Mouse (Mus musculus): Measurements from ENCODE around the gene Dgcr6.
"Not testable (repeated sequence)": the region's sequence is repeated elsewhere in the genome, so short reads cannot be mapped to it uniquely, and the experiment has no call there.

Gene Dgcr6

DNA sequence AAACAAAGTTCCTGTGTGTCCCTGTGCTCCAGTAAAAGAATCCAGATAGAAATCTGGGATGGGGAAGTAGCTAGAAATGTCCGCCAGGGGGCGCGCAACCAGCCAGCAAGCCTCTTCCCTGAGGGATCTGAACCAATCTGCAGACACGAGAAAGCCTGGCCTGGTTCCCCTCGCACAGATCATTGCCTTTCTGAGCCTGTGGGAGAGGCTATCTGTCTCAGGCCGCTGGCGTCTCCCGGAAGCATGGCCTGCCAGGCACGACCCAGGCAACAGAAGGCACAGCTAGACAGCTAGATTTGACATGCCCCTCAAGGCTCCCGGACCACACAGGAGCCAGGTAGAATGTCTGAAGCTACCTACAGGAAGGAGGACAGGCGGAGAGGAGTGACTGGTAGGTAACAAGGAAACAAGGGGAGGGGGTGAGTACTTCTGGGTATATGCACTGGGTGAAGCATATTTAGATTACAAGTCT, at the start of gene Dgcr6:
Gene Dgcr6, plus strand, starts transcription at position 130 of the 472 bp plus-strand sequence.
- CTCF ChIA-PET, result interaction anchor here (0.5 to 4.6 kb wide), 52 partner anchors 9 to 728 kb away, joined by 3 to 53 read pairs (median 4); partner anchors contain the start of genes Slc25a1 (in 2 of the 4), Gm20518 (in 1 of the 4) and Med15 (in 1 of the 4)
- POLR2A ChIA-PET, result interaction anchor here in 3 of 4 experiments (0.6 to 2.5 kb wide), 17 partner anchors 9 to 577 kb away, joined by 3 to 15 read pairs (median 3); partner anchors contain the start of genes Slc25a1 (in 2 of the 3), Gm20518 (in 1 of the 3), Gsc2 (in 1 of the 3) and Prodh (in 1 of the 3)

- CTCF ChIA-PET, result interaction anchor here in 1 of 4 experiments (0.6 kb wide), 1 partner anchor 76 kb away, joined by 14 read pairs; no protein-coding TSS in a partner anchor
Observed at GRCm38 (mm10) chr16:18004589-18004988, 48.1 kb upstream of the Dgcr6 start.

DNA sequence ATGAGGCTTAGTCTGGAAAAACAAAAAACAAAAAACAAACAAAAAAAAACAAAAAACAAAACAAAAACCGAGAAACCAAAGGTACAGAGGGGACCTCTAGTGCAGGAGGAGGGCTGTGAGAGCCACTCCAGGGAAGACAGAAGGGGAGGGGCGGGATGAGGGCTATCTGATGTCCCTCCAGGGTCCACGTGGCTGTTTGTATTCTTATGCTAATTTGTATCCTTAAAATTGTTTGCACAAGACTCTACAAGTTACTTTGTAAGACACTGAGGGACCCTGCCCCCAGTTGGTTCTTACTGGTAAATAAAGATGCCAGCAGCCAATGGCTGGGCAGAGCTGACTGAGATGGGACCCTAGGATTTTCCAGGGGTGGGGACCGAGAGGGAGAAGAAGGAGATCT, 45.6 kb upstream of the Dgcr6 start:
- CTCF ChIA-PET, result interaction anchor here in 3 of 4 experiments (0.6 to 1.5 kb wide), 4 partner anchors 11 to 951 kb away, joined by 3 to 5 read pairs (median 3); no protein-coding TSS in a partner anchor
- POLR2A ChIA-PET, result interaction anchor here in 2 of 4 experiments (0.7 to 5.3 kb wide), 23 partner anchors 10 to 239 kb away, joined by 3 to 27 read pairs (median 5); partner anchors contain the start of genes Slc25a1 (in 2 of the 2) and Gm20518 (in 1 of the 2)

More at GRCm38 (mm10) chr16:18004589-18004988, 48.1 kb upstream of the Dgcr6 start:
- POLR2A ChIA-PET, result interaction anchor here in 3 of 4 experiments (0.6 to 1.9 kb wide), 5 partner anchors 15 to 76 kb away, joined by 3 to 8 read pairs (median 7); no protein-coding TSS in a partner anchor

- ChIA-PET POLR2A (interaction anchor here in 3 of 4 experiments (0.6 to 5.3 kb wide), 4 partner anchors 62 to 221 kb away, joined by 3 to 27 read pairs (median 4); partner anchors contain the start of gene Slc25a1 (in 2 of the 3)), CTCF (no interaction called here)
Observed at GRCm38 (mm10) chr16:18011101-18011500, 41.6 kb upstream of the Dgcr6 start.

DNA sequence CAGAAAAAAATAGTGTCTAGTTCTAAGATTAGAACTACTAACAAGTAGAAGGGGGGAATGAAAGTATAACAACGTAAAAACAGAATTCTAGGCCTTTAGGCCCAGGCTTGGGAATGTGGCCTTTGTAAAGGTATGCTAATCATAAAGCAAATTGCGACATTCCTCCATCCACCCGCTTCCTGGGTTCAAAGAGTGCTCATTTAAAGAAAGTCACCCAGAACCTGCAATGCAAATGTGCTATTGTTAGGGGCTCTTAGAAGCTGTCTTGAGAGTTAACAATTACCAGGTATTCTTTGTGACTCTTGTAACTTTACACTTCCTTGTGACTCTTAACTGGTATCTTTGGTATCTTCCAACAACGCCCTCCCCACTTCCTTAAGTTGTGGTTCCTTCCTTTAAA, 36.2 kb upstream of the Dgcr6 start:
- CTCF ChIA-PET, result not testable (repeated sequence)
- POLR2A ChIA-PET, result interaction anchor here in 2 of 4 experiments (0.6 to 2.3 kb wide), 5 partner anchors 9 to 360 kb away, joined by 3 to 20 read pairs (median 4); partner anchors contain the start of genes Slc25a1 (in 2 of the 2) and Gm20518 (in 1 of the 2)

DNA sequence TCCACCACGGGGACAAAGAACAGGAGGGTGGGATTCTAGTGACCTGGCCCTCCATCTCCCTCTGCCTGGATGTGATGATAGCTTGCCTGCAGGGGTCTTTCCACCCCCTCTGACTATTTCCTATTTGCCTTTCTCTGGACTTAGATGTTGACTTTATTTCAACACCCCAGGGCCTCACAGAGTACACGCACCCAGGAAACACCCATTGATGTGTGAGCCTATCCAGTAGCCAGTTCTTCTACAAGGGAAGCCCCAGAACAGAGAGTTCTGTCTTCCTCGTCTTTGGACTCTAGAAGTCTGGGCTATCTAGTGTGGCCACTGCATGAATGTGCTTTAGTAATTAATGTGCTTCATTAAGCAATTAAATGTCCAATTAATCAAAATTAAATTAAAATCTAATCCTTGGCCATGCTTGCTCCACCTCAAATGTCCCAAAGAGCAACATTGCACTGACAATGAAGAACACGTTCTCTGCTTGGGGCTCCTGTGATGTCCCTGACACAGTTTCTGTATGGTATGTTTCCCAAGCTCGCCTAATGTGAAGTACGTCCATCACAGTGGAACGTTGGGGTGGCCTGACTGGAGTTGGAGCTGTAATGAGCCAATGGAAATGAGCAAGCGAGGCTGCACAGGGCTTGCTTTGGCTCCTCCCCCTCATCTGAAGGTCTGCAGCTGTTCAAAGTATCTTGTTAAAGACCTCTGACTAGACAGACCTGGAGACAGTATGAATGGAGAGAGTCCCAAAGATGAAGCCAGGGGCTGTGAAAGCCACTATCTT, 29.7 kb upstream of the Dgcr6 start:
- POLR2A ChIA-PET, result interaction anchor here in 2 of 4 experiments (0.9 to 1.7 kb wide), 8 partner anchors 15 to 131 kb away, joined by 3 to 8 read pairs (median 3); partner anchors contain the start of genes Slc25a1 (in 2 of the 2) and Gm20518 (in 1 of the 2)
- CTCF ChIA-PET, result no interaction called here

- POLR2A ChIA-PET, result interaction anchor here in 2 of 4 experiments (0.7 to 1.6 kb wide), 5 partner anchors 9 to 99 kb away, joined by 3 to 6 read pairs (median 4); partner anchors contain the start of gene Slc25a1 (in 2 of the 2)
- CTCF ChIA-PET, result interaction anchor here in 2 of 4 experiments (0.6 to 1.8 kb wide), 2 partner anchors 9 to 309 kb away, joined by 5 to 7 read pairs; no protein-coding TSS in a partner anchor
Observed at GRCm38 (mm10) chr16:18027371-18027770, 25.3 kb upstream of the Dgcr6 start.

GRCm38 (mm10) chr16:18031752-18032151, 20.9 kb upstream of the Dgcr6 start:
- ChIA-PET CTCF (interaction anchor here in 2 of 4 experiments (0.8 to 1.1 kb wide), 4 partner anchors 16 to 179 kb away, joined by 3 to 4 read pairs (median 3); no protein-coding TSS in a partner anchor), POLR2A (interaction anchor here in 1 of 4 experiments (1.1 kb wide), 1 partner anchor 103 kb away, joined by 3 read pairs; no protein-coding TSS in a partner anchor)

DNA sequence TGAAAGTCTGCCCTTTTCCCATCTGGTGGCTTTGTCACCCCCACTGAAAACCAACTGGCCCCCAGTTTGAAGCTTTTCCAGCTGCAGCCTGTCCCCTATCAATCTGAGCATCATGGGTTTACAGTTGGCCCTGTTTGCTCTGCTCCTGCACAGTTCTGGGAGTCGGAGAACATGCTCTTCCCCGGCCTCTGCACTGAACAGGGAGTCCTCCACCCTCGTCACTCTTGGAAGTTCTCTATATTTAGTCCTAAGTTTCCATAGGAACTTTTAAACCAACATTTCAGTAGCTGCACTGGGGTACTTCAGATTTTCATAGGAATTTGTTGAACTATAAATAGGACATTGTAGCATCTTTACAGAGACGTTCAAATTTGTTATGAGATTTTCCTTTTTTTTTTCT, 19.4 kb upstream of the Dgcr6 start:
- POLR2A ChIA-PET, result no interaction called here
- CTCF ChIA-PET, result no interaction called here

GRCm38 (mm10) chr16:18034286-18034685, 18.4 kb upstream of the Dgcr6 start:
- CTCF ChIA-PET, result interaction anchor here in 1 of 4 experiments (0.9 to 1.3 kb wide), 3 partner anchors 13 to 176 kb away, joined by 3 read pairs; partner anchors contain the start of gene Slc25a1
- POLR2A ChIA-PET, result no interaction called here

DNA sequence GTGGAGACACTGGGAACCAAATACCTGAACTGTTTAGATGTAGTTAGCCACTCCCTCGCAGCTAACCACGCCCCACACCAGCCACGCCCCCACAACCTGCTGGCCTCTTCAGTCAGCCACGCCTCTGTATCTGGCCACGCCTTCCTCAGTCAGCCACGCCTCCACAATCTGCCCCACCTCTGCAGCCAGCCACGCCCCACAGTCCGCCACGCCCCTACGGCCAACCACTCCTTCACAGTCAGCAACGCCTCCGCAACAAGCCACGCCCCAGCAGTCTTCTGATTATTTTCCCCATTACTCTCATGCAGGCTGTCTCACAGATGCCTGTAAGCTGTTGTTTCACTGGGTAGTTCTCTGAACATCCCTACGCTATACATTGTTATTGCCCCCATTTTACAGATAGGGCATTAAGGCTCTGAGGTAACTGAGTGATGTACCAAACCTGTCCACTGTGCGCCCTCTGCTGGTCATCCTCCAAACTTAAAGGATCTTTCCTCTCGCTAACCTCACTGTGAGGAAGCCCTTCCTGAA, 16.2 kb upstream of the Dgcr6 start:
- CTCF ChIA-PET, result interaction anchor here (0.5 to 3.1 kb wide), 25 partner anchors 9 to 595 kb away, joined by 3 to 12 read pairs (median 4); partner anchors contain the start of genes Dgcr6 (in 2 of the 4), Gm20518 (in 2 of the 4) and Slc25a1 (in 2 of the 4)
- POLR2A ChIA-PET, result interaction anchor here in 3 of 4 experiments (0.6 to 3.0 kb wide), 23 partner anchors 9 to 212 kb away, joined by 3 to 34 read pairs (median 4); partner anchors contain the start of genes Slc25a1 (in 2 of the 3), Gm20518 (in 1 of the 3), Ranbp1 (in 1 of the 3) and Trmt2a (in 1 of the 3)

GRCm38 (mm10) chr16:18037025-18037424, 15.6 kb upstream of the Dgcr6 start:
- ChIA-PET POLR2A (interaction anchor here in 2 of 4 experiments (0.8 to 3.0 kb wide), 10 partner anchors 11 to 114 kb away, joined by 3 to 34 read pairs (median 6); partner anchors contain the start of gene Slc25a1 (in 2 of the 2)), CTCF (interaction anchor here in 2 of 4 experiments (1.1 to 3.1 kb wide), 4 partner anchors 11 to 108 kb away, joined by 6 to 12 read pairs (median 10); no protein-coding TSS in a partner anchor)

DNA sequence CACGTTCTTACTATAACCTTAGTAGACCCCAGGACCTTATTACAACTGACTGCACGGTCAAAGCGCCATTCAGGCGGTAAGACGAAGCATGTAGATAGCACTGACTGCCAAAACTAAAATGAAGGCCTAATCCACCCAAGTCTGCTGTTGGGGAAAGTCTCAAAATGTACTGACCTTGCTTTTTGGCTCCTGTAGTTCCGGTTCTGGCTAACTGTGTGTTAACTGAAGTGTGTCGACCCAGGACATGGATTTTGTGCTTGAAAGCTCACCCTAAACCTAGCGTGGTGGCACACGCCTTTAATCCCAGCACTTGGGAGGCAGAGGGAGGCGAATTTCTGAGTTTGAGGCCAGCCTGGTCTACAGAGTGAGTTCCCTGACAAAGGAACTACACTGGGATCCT, 7.7 kb upstream of the Dgcr6 start:
- ChIA-PET POLR2A (interaction anchor here in 1 of 4 experiments (1.6 kb wide), 1 partner anchor 116 kb away, joined by 4 read pairs; no protein-coding TSS in a partner anchor), CTCF (no interaction called here)

GRCm38 (mm10) chr16:18047660-18048059, 5.0 kb upstream of the Dgcr6 start:
- CTCF ChIA-PET, result interaction anchor here (0.6 to 2.4 kb wide), 58 partner anchors 10 to 692 kb away, joined by 3 to 22 read pairs (median 3); partner anchors contain the start of genes Ess2 (in 3 of the 4), Gm20518 (in 2 of the 4) and Slc25a1 (in 2 of the 4)
- POLR2A ChIA-PET, result interaction anchor here in 3 of 4 experiments (0.6 to 2.1 kb wide), 29 partner anchors 9 to 260 kb away, joined by 3 to 13 read pairs (median 4); partner anchors contain the start of genes Slc25a1 (in 3 of the 3), Gm20518 (in 2 of the 3) and Prodh (in 1 of the 3)

DNA sequence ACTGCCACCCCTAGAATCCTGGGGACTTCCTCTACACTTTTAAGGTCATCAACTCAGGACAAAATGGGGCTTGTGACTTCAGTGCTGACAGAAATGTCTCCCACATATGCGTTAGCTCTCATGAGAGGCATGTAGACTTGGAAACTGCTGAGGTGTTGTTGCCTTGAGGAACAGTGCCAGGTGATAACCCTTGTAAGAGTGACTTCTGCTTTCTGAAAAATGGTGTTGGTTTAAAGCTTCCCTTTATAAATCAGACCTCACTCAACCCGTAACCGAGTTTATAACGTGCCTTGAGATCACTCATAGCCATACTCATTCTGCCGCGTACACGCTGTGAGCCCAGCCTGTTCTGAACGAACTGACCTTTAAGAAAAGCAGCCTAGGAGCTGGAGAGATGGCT, 4.6 kb upstream of the Dgcr6 start:
- ChIA-PET CTCF (interaction anchor here (0.6 to 2.4 kb wide), 51 partner anchors 11 to 693 kb away, joined by 3 to 22 read pairs (median 3); partner anchors contain the start of genes Ess2 (in 2 of the 4), Slc25a1 (in 2 of the 4) and Gm20518 (in 1 of the 4)), POLR2A (interaction anchor here in 3 of 4 experiments (0.6 to 2.1 kb wide), 27 partner anchors 10 to 260 kb away, joined by 3 to 13 read pairs (median 4); partner anchors contain the start of genes Slc25a1 (in 3 of the 3), Gm20518 (in 2 of the 3) and Prodh (in 1 of the 3))

DNA sequence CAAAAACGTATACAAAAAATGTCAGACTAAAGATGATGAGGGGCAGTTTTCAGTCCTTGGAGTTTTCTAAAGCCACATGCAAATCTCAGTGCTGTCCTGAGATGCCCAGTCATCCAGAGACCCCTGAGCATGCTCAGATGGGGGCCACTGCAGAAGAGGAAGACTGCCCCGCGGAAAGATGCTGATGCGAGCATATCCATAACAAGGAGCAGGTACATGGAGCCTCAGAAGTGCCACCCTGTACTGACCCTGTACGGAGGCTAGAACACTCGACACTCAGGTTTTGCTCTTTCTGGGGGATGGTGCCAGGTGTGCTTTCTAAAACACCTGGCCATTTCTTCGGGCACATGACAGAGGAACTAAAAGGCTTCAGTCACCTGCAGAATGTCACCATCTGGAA, 338 bp upstream of the Dgcr6 start:
- ChIA-PET POLR2A (interaction anchor here in 3 of 4 experiments (0.6 to 2.5 kb wide), 17 partner anchors 10 to 577 kb away, joined by 3 to 15 read pairs (median 3); partner anchors contain the start of genes Slc25a1 (in 2 of the 3), Gm20518 (in 1 of the 3), Gsc2 (in 1 of the 3) and Prodh (in 1 of the 3)), CTCF (interaction anchor here (0.5 to 4.6 kb wide), 51 partner anchors 10 to 728 kb away, joined by 3 to 53 read pairs (median 4); partner anchors contain the start of genes Slc25a1 (in 2 of the 4), Gm20518 (in 1 of the 4) and Med15 (in 1 of the 4))

GRCm38 (mm10) chr16:18056215-18056614, 3.6 kb downstream of the Dgcr6 start:
- CTCF ChIA-PET, result interaction anchor here in 1 of 4 experiments (0.6 kb wide), 1 partner anchor 93 kb away, joined by 3 read pairs; no protein-coding TSS in a partner anchor
- POLR2A ChIA-PET, result interaction anchor here in 3 of 4 experiments (0.6 to 1.2 kb wide), 4 partner anchors 20 to 265 kb away, joined by 3 to 4 read pairs (median 4); partner anchors contain the start of gene Gm20518 (in 1 of the 3)

Measured in embryonic stem cell, embryonic (primary cell).